Mouse (Mus musculus) right cerebral cortex, adult 2 months (tissue): ENCODE measurements around the gene Prdx6b.

Experiments used
- DNase-seq, 2 experiments: peaks; one replicate each; pipeline ENCODE4 v3.0.0; 2021 to 2022; ENCODE audit warnings: low spot score in 2 of 2

The Prdx6b gene

DNA sequence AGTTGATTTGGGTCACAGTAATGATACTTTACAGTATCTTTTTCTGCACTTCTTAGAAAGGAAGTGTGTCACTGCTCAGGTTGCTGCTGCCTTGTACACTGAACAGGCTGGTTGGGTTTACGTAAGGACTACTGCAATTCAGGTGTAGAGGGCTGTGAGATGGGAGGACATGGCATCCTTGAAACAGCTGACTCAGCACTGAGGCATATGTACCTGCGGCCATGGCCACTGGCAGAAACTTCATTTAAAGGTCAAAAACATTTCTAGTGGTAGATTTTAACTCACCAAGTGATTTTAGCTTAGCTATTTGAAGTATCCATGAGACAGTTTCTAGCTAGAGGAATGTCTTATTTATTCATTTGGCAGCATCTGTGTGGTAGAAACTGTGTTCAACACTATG is 33.5 kb downstream of the Prdx6b start:
- no peak for DNase-seq

DNA sequence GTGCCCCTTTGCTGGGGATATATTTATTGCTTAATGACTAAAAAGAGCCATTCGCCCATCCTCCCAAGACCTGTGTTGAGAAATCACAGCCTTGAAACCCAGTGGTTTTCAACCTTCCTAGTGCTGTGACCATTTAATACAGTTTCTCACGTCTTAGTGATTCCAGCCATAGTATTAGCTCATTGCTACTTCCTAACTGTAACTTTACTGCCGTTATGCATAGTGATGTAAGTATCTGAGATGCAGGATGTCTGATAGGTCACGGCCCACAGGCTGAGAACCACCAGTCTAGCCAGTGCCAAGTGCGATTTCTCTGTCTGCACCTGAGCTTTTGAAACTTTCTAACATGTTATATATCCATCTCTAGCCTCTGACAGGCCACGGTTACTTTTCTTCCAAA is 35.0 kb downstream of the Prdx6b start:
- no peak for DNase-seq

DNA sequence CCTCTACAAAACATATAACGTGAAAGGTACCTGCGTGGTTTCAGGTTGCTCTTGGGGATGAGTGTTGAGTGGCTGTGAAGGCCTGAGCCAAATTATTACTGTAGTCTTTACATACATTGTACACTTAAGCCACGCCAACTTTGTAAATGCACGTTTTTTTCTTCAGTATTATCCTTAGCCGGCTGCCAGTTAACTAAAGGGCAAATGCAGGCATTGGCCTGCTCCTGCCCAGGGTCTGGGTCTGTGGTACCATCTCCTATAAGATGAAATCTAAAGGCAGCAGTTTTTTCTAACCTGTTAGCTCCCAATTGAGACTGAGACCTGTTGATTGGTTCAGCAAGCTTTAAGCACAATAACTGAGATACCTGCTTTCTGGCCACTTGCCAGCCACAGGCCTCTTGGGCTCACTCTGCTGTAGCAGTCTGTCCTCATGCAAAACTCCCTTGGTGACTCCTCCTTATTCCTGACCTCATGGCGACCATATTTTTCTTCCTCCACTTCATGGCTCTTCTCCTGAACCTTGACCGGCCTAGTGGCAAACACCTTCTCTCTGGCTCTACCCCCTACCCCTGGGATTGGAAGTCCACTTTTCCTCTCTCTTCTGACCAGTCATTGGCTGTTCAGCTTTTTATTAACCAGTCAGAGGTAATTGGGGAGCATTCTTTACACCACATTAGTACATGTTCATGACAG is 36.8 kb downstream of the Prdx6b start:
- DNase-seq, result no peak

DNA sequence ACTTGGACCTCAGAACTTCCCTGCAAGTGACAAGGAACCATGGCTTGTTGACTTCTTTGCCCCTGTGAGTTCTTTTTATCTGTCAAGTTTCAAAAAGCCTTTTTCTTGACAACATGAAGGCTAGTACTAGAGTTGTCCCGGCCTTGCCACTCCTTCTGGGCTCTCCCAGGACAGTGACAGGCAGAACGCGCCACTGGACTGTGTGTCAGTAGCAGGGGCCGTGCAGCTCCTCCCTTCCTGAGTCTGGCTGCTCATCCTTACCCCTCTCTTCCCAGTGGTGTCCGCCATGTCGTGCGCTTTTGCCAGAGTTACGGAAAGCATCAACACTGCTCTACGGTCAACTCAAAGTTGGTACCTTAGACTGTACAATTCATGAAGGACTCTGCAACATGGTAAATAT is 48.3 kb downstream of the Prdx6b start:
- DNase-seq, result no peak
